Mouse (Mus musculus) G1E (cell line): ENCODE results near the gene Cfap221.

Experiments
- CTCF ChIP-seq: IDR thresholded peaks from 2 replicates; pipeline ENCODE4 v1.5.1; 2012; ENCODE audit warnings: low read depth, low read length, inconsistent platforms, mixed read lengths
- GATA1 ChIP-seq: IDR thresholded peaks from 2 replicates; pipeline ENCODE4 v1.6.1; 2012; ENCODE audit warnings: borderline replicate concordance, low read length, inconsistent platforms, mixed read lengths

GRCm38 (mm10) chr1:119878909-119879308, 118.1 kb downstream of the Cfap221 start:
- TF ChIP-seq CTCF (no peak), GATA1 (no peak)
